Mouse (Mus musculus): ENCODE results near the gene Pde11a.

GRCm38 (mm10) chr2:76002899-76003298 lies 335.7 kb downstream of the Pde11a start:
- TF ChIP-seq CTCF (IDR thresholded peaks at IDR 0.05; ENCODE audit: low read depth, low read length) (no peak), POLR2A (IDR thresholded peaks at IDR 0.05; ENCODE audit: extremely low read depth, insufficient read depth, low read length) (no peak)
